Mouse (Mus musculus) bone marrow, adult 2 months (tissue): ENCODE measurements at regions not wholly inside any gene's neighbourhood (a gene's known extent, or its start where the extent isn't known, plus 50 kb on each side); places are given as distances from the start of the nearest gene placed in this dataset.
A peak's percentile ranks its signal among the peaks of the same experiment; 100 is the strongest.

ENCODE experiments used
- H3K27ac ChIP-seq: fragments of 200-500 bp; 2 replicates; pipeline ENCODE4 v1.5.1; 2012; ENCODE audit warnings: low read depth, mild to moderate bottlenecking, control low read depth, inconsistent platforms, low read length; ENCODE audit not compliant: control insufficient read depth, poor library complexity, insufficient read depth
- H3K4me1 ChIP-seq: fragments of 200-500 bp; 2 replicates; pipeline ENCODE4 v1.6.1; 2011; ENCODE audit warnings: low read length; ENCODE audit not compliant: control insufficient read depth, insufficient read depth
- H3K4me3 ChIP-seq: fragments of 200-500 bp; replicated peaks from 2 replicates; pipeline ENCODE3; 2011; ENCODE audit warnings: mild to moderate bottlenecking, low read depth, low read length, control low read depth; ENCODE audit not compliant: control insufficient read depth
- CTCF ChIP-seq: fragments of 200-500 bp; IDR thresholded peaks from 2 replicates; pipeline ENCODE4 v1.5.1; 2011; ENCODE audit warnings: low read length, control low read depth; ENCODE audit not compliant: control insufficient read depth, insufficient read depth
- POLR2A ChIP-seq: fragments of 200-500 bp; IDR thresholded peaks from 2 replicates; pipeline ENCODE4 v1.6.1; 2011; ENCODE audit warnings: low read depth, mild to moderate bottlenecking, control low read depth, low read length, borderline replicate concordance; ENCODE audit not compliant: control insufficient read depth
- WGBS: fragments of 180-500 bp; shearing (Covaris S2); methylation state at CpG from one replicate; pipeline ENCODE4 v1.1.7; 2018; 5-methylcytosine and 5-hydroxymethylcytosine counted together

DNA sequence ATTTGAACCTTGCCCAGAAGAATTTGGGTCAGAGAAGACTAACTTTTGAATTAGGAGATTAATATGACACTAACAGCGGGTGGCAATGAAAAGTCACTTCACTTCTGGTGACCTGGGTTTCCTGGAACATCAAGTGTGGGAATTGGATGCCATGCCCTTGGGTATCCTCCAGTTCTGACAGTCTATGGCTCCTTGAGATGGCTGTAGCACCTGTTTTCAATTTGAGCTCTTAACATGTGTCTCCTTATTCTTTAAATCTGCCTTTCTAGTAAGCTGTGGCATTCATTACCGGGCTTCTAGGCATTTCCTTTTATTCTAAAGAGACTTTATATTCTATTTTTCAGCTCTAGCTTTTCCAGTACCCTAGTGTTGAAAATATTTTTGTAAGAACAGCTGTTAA lies 164.9 kb upstream of the Gypa start:
- Histone ChIP-seq H3K4me3 (no peak overlapping the region), H3K4me1 (no peaks in the 10 kb centered on the region; the same call in 1 of the 2 replicates), H3K27ac (no peak overlapping the region)
- WGBS = 81% methylated on average over 2 of the region's 2 CpGs
- TF ChIP-seq POLR2A (no peak), CTCF (no peak)

DNA sequence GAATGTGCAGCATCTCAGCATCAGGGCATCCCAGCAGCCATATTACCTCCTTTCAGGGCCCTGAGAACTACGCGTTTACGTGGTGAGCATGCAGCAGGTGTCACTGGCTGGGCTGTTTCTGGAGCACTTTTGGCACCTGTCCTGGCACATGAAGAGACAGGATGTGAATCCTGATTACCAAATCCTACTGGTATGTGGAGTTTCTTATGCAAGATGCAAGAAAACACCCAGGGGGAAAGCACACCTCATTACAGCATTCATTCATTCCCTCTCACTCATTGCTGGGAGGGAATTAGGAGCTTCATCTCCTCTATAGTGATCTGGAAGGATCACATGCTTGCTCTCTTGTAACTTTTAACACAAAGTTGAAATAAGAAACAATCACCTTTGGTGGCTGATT lies 167.7 kb upstream of the Gypa start:
- Histone ChIP-seq H3K4me1 (no peaks in the 10 kb centered on the region; the same call in 1 of the 2 replicates), H3K27ac (peak overlapping the region; percentile 52; the same call in 1 of the 2 replicates), H3K4me3 (no peak overlapping the region)
- TF ChIP-seq POLR2A (no peak), CTCF (no peak)
- 73% methylated on average over 3 of the region's 3 CpGs for WGBS

DNA sequence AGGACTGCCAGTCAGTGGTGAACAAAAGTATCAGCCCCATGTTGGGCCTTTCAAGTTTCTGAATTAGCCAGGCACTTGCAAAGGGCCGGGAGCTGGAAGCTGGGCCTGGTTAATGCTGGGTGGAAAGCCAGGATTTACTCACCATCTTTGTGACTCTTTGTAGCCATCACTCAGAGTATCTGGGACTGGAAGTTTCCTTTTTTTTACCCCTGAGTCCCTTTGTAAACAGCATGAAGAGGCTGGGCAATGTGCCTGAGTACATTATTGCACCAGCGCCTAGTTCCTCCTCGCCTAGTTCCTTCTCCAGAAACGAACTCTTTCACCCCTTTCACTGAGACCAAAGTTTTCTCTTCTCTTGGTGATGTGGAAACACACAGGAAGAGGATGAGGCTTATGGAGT lies 168.4 kb upstream of the Gypa start:
- peak overlapping the region; percentile 91 for H3K27ac ChIP-seq
- TF ChIP-seq POLR2A (no peak), CTCF (no peak)
- H3K4me3 ChIP-seq = no peak overlapping the region
- no peaks in the 10 kb centered on the region; the same call in 1 of the 2 replicates for H3K4me1 ChIP-seq
- 27% methylated on average over 4 of the region's 4 CpGs for WGBS

DNA sequence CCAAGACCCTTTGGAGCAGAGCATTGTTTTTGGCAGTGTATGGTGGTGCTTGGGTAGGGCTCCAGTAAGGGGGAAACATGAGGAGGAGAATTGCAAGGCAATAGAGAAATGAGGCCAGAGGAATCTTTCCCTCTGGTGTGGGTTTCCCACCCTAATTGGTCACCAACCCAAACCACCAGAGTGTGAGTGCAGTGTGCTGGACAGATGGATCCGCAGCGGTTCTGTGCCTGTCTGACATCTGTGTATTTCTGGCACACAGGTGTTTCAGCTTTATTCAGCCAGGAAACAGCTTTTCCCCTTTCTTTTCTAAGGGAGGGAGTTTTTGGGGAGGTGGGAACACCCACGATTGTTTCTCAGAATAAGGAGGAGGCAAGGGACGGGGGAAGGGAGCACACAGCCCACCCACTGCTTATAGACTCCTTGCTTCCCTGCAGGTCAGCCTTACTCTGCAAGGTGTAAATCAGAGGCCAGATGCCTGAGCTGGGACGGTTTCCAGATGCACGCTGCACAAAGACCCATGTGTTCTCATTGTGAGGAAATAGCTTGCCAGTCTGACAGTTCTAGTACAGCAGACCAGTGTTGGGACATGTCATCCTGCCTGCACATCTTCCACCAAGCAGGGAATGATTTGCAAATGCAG lies 175.2 kb upstream of the Gypa start:
- TF ChIP-seq POLR2A = no peak
- TF ChIP-seq CTCF = no peak
- 48% methylated on average over 6 of the region's 6 CpGs for WGBS
- H3K27ac ChIP-seq = no peak overlapping the region

DNA sequence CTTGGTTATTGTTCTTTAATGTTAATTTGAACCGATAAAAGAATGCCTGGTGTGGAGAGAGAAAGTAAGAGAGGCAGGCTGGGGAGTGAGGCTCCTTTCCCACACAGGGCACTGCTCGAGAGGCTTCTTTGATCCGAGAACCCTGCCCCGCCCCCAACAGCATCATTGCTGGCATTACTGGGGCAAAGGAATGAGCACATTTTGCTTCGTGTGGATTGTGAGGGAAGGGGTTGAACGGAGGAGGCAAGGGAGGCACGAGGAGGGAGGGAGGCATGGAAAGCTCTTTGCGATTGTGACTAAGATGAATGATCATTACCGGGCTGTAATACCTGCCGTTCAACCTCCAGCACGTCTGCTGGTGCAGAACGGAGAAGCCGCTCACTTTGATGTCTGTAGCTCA lies 178.2 kb upstream of the Gypa start:
- H3K27ac ChIP-seq = no peak overlapping the region
- no peak overlapping the region for H3K4me3 ChIP-seq
- H3K4me1 ChIP-seq = peaks cover 4% of the 10 kb centered on the region; the same call in 1 of the 2 replicates
- TF ChIP-seq CTCF = no peak
- no peak for TF ChIP-seq POLR2A
- 18% methylated on average over 13 of the region's 13 CpGs for WGBS

More for the DNA sequence above, 175.2 kb upstream of the Gypa start:
- Histone ChIP-seq H3K4me1 (peaks cover 4% of the 10 kb centered on the region; the same call in 1 of the 2 replicates), H3K4me3 (no peak overlapping the region)

DNA sequence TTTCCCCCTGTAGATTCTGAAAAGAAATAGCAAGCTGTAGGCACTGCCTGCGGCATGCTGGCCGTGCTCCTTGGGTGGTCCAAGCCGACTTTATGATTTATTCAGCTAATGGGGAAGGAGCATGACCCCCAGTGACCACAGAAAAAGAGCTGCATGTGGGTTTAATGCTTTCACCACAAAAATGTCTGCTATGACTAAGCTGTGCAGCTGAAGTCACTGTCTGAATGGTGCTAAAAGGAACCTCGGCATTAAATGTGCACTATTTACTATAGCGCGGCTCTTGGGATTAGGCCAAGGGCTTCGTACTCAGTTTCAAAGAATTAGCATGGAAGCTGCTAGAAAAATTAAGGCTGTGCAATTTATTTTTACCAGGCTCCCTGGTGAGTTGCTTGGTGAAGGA lies 178.8 kb upstream of the Gypa start:
- no peak for TF ChIP-seq POLR2A
- TF ChIP-seq CTCF = no peak
- Histone ChIP-seq H3K4me3 (no peak overlapping the region), H3K4me1 (peaks cover 4% of the 10 kb centered on the region; the same call in 1 of the 2 replicates), H3K27ac (no peak overlapping the region)
- 2% methylated on average over 7 of the region's 7 CpGs for WGBS

DNA sequence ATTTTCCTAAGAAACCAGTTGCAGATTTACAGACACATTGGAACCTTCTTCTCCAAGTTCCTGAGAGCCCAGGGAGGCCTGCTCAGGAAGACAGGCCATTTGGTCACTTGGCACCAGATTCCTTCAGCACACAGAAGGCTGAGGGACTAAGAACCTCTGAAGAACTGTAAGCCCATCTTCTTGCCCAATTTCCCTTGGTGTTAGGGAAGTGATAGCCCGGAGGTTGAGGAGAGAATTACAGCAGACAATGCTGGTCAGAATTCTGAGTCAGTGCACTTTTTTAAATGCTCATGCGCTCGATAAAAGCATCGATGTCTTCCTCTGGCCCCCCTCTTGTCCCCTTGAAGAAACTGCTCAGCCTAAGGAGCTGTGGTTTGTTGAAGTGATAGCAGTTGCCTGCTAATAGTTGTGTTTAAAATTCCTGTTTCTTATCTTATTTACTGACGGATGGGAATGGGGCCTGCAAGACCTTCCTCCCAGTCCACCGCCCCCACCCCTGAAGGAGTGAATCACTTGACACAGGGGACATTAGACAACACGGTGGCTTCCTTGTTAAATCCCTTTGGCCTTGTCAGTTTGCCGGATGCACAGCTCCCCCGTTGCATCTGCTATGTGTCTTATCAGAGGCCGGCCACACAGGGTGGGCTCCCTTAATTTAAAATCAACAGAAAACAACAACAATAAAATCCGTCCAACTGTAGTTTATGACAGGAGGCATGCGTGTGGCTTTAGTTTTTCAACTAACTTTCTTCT lies 179.5 kb upstream of the Gypa start:
- WGBS = 22% methylated on average over 12 of the region's 12 CpGs
- Histone ChIP-seq H3K4me3 (no peak overlapping the region), H3K27ac (no peak overlapping the region)

DNA sequence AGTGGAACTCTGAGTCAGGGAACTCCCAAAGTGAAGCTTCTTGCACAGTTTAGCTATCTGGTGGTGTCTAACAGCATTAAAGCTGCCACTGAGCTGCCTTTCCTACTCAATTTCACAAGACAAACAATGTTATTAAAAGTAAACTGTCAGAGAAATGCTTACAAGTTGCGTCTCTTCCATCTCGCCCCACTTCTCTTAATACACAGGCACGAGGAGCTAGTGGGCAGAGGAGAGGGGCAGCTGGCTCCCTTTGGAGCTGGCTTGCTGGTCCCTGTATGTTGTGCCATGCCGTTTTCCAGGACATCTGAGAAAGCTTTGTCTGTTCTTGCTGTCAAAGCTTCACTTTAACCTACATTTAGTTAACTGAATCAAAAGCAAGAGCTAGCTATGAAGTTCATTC lies 185.8 kb upstream of the Gypa start:
- 84% methylated on average over 4 of the region's 4 CpGs for WGBS
- Histone ChIP-seq H3K4me1 (no peaks in the 10 kb centered on the region), H3K27ac (no peak overlapping the region), H3K4me3 (no peak overlapping the region)
- TF ChIP-seq CTCF = no peak
- TF ChIP-seq POLR2A = no peak

More for the DNA sequence above, 179.5 kb upstream of the Gypa start:
- H3K4me1 ChIP-seq = peaks cover 4% of the 10 kb centered on the region; the same call in 1 of the 2 replicates
- TF ChIP-seq CTCF (no peak), POLR2A (no peak)

DNA sequence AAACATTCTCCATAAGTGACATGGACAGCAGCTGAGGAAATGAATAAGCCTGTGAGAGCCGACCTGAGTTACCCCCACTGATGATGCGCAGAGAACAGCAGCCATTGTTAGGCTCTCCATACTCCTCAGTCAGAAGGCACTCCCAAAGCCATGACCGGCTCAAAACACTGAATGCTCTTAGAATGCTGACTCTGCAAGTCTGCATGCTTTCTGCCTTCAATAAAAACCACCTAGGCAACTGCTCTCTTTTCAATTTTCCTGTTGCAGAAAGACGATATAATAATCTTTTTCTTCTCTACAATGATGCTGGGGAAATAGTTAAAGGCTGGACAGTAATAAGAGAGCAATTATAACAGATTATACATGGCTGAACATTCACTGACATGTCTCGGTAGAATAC lies 195.0 kb upstream of the Gypa start:
- Histone ChIP-seq H3K4me1 (no peaks in the 10 kb centered on the region), H3K27ac (no peak overlapping the region), H3K4me3 (no peak overlapping the region)
- TF ChIP-seq CTCF = no peak
- TF ChIP-seq POLR2A = no peak
- WGBS = 80% methylated on average over 5 of the region's 5 CpGs
